Mouse (Mus musculus) left cerebral cortex, adult 8-10 months (tissue): ENCODE data around the gene Srgn. TPM values are rescaled to one million over a fixed set of nuclear protein-coding genes. Genes with fewer than 3 reads are reported as not detected.
"Not testable (repeated sequence)": the region's sequence is repeated elsewhere in the genome, so short reads cannot be mapped to it uniquely, and the experiment has no call there.

Experiments used
- DNase-seq, 2 experiments: peaks; one replicate each; pipeline ENCODE4 v3.0.0; 2022; ENCODE audit warnings: low spot score in 2 of 2
- total RNA-seq, 4 experiments: library from RNA; stranded (reverse); gene quantifications; 2 replicates each; pipeline ENCODE4 v1.2.4; 2022

Srgn gene
- total RNA-seq, 4 experiments from 2014 or later: 7.4 to 18.7 (median 11.6) TPM

- DNase-seq: peak; percentile 94 to 98
Observed at GRCm38 (mm10) chr10:62486618-62487415, 40.4 kb downstream of the Srgn start, which contains the start of gene Vps26a. Gene Vps26a (minus strand): TSS chr10:62486805.

- peak; percentile 8 to 13 for DNase-seq
Observed at GRCm38 (mm10) chr10:62485878-62486582, 41.2 kb downstream of the Srgn start.

GRCm38 (mm10) chr10:62481108-62481852 is 46.0 kb downstream of the Srgn start:
- DNase-seq: no peak

- DNase-seq: no peak
Observed at GRCm38 (mm10) chr10:62476980-62477379, 50.3 kb downstream of the Srgn start.

GRCm38 (mm10) chr10:62474944-62475343 is 52.3 kb downstream of the Srgn start:
- DNase-seq: no peak

GRCm38 (mm10) chr10:62471105-62471504 is 56.1 kb downstream of the Srgn start:
- no peak for DNase-seq

GRCm38 (mm10) chr10:62469736-62470135 is 57.5 kb downstream of the Srgn start:
- no peak for DNase-seq

GRCm38 (mm10) chr10:62461321-62461720 is 65.9 kb downstream of the Srgn start:
- DNase-seq: no peak

GRCm38 (mm10) chr10:62452001-62452400 is 75.2 kb downstream of the Srgn start:
- DNase-seq: not testable (repeated sequence)

- no peak for DNase-seq
Observed at GRCm38 (mm10) chr10:62450280-62450640, 77.0 kb downstream of the Srgn start.

- DNase-seq: peak; percentile 86 to 98
Observed at GRCm38 (mm10) chr10:62449364-62450279, 77.6 kb downstream of the Srgn start, which contains the start of the genes 4930507D05Rik and Supv3l1. Gene 4930507D05Rik (plus strand): TSS chr10:62449489. Gene Supv3l1 (minus strand): TSS chr10:62449738.

Other genes with a start within 250 kb of the Srgn start
- gene Hk1, start 147.5 kb downstream of the Srgn start, total RNA-seq: 100 to 1,000 TPM; 308 to 326 (median 318) TPM
- gene Hkdc1, start 105.0 kb downstream of the Srgn start, total RNA-seq: 10 to 100 TPM in 1 of 4 experiments, 1 to 10 TPM in 3; 5.8 to 10.4 (median 7.2) TPM
- 1 to 10 TPM in 2 of 4 experiments, under 1 TPM in 2; 0.81 to 1.8 (median 1.0) TPM for gene 4930507D05Rik, start 78.0 kb downstream of the Srgn start, total RNA-seq
- 10 to 100 TPM; 23.0 to 33.5 (median 27.6) TPM for gene Supv3l1, start 77.7 kb downstream of the Srgn start, total RNA-seq
- 10 to 100 TPM; 47.3 to 54.9 (median 51.6) TPM for gene Vps26a, start 40.6 kb downstream of the Srgn start, total RNA-seq
- 100 to 1,000 TPM; 161 to 183 (median 170) TPM for gene Kif1bp, start 51.0 kb upstream of the Srgn start, total RNA-seq
- gene Ddx21, start 74.8 kb upstream of the Srgn start, total RNA-seq: 10 to 100 TPM; 18.6 to 21.8 (median 19.5) TPM
- 10 to 100 TPM; 80.2 to 87.7 (median 86.1) TPM for gene Ddx50, start 123.8 kb upstream of the Srgn start, total RNA-seq
- 1 to 10 TPM; 2.7 to 6.4 (median 4.4) TPM for gene Stox1, start 198.7 kb upstream of the Srgn start, total RNA-seq